Mouse (Mus musculus) liver, adult 2 months (tissue): ENCODE data around the gene Clmp. TPM values are rescaled to one million over a fixed set of nuclear protein-coding genes. Genes with fewer than 3 reads are reported as not detected.

ENCODE experiments used
- DNase-seq: peaks from one replicate; pipeline ENCODE4 v3.0.0-alpha.2; 2011; ENCODE audit warnings: low read depth, low spot score; ENCODE audit errors: extremely low read depth
- H3K27ac ChIP-seq: fragments of 200-500 bp; replicated peaks from 2 replicates; pipeline ENCODE4 v1.5.1; 2012; ENCODE audit warnings: low read depth, mild to moderate bottlenecking, control low read depth, inconsistent platforms, low read length; ENCODE audit not compliant: insufficient read depth
- H3K27me3 ChIP-seq: fragments of 200-500 bp; 2 replicates; pipeline ENCODE4 v1.6.1; 2012; ENCODE audit warnings: mild to moderate bottlenecking, moderate library complexity, low read length, inconsistent platforms; ENCODE audit not compliant: control insufficient read depth, insufficient read depth
- H3K36me3 ChIP-seq: fragments of 200-500 bp; 2 replicates; pipeline ENCODE4 v1.6.1; 2012; ENCODE audit warnings: low read length, inconsistent platforms; ENCODE audit not compliant: control insufficient read depth, insufficient read depth
- H3K4me1 ChIP-seq: fragments of 200-500 bp; 2 replicates; pipeline ENCODE4 v1.6.1; 2011; ENCODE audit warnings: low read length; ENCODE audit not compliant: control insufficient read depth, insufficient read depth
- H3K4me3 ChIP-seq: fragments of 200-500 bp; 2 replicates; pipeline ENCODE4 v1.5.1; 2011; ENCODE audit warnings: low read depth, mild to moderate bottlenecking, control low read depth, low read length, moderate library complexity; ENCODE audit not compliant: insufficient read depth
- H3K79me2 ChIP-seq: fragments of 200-500 bp; 2 replicates; pipeline ENCODE4 v1.6.1; 2012; ENCODE audit warnings: inconsistent platforms, mild to moderate bottlenecking, low read length, moderate library complexity; ENCODE audit not compliant: control insufficient read depth, insufficient read depth
- H3K9ac ChIP-seq: fragments of 200-500 bp; 2 replicates; pipeline ENCODE4 v1.6.1; 2012; ENCODE audit warnings: low read depth, mild to moderate bottlenecking, control low read depth, inconsistent platforms, low read length
- CTCF ChIP-seq: fragments of 200-500 bp; IDR thresholded peaks from 2 replicates; pipeline ENCODE4 v1.5.1; 2011; ENCODE audit warnings: low read depth, low read length, control low read depth
- POLR2A ChIP-seq: fragments of 200-500 bp; IDR thresholded peaks from 2 replicates; pipeline ENCODE4 v1.6.1; 2011; ENCODE audit warnings: low read length, control low read depth; ENCODE audit not compliant: insufficient read depth; ENCODE audit errors: extremely low read depth
- WGBS: fragments of 180-500 bp; shearing (Covaris S2); methylation state at CpG from one replicate; pipeline ENCODE4 v1.1.7; 2018; 5-methylcytosine and 5-hydroxymethylcytosine counted together
- polyA plus RNA-seq: library from polyadenylated mRNA; depleted of rRNA; stranded (reverse); fragments of >200 nt; gene quantifications from 2 replicates; pipeline ENCODE4 v1.2.3, GENCODE M21; 2012
- total RNA-seq: library from RNA; depleted of rRNA; stranded (reverse); fragments of >200 nt; gene quantifications from 2 replicates; pipeline ENCODE4 v1.2.3, GENCODE M21; 2014

Gene Clmp
- total and polyA plus RNA-seq, 2 experiments: 0.46 to 1.3 TPM

GRCm38 (mm10) chr9:40805263-40805662 lies 119.5 kb downstream of the Clmp start:
- 34% methylated on average over 2 of the region's 2 CpGs for WGBS
- peaks cover 23% of the 10 kb centered on the region for H3K4me1 ChIP-seq
- H3K9ac ChIP-seq: 0 out of 2 replicates have a peak overlapping the region, but pooled peaks have one; percentile 49
- no peak overlapping the region for H3K4me3 ChIP-seq
- H3K79me2 ChIP-seq: peaks cover 8% of the 10 kb centered on the region; the same call in 1 of the 2 replicates
- peak; percentile 73 for DNase-seq
- H3K27ac ChIP-seq: peak overlapping the region; percentile 13; the same call in 1 of the 2 replicates
- no peaks in the 10 kb centered on the region for H3K27me3 ChIP-seq
- peaks cover 41% of the 10 kb centered on the region for H3K36me3 ChIP-seq
- TF ChIP-seq POLR2A: no peak
- peak; percentile 28 for TF ChIP-seq CTCF

- Histone ChIP-seq H3K79me2 (peaks cover 2% of the 10 kb centered on the region; the same call in 1 of the 2 replicates), H3K4me3 (no peak overlapping the region), H3K27ac (peak overlapping the region; percentile 72), H3K27me3 (no peaks in the 10 kb centered on the region), H3K4me1 (peaks cover 23% of the 10 kb centered on the region), H3K36me3 (peaks cover 43% of the 10 kb centered on the region), H3K9ac (peak overlapping the region; percentile 0; the same call in 1 of the 2 replicates)
- TF ChIP-seq POLR2A: no peak
- 6% methylated on average over 5 of the region's 5 CpGs for WGBS
- peak; percentile 84 for DNase-seq
Observed at GRCm38 (mm10) chr9:40806440-40807288, 120.9 kb downstream of the Clmp start.

DNA sequence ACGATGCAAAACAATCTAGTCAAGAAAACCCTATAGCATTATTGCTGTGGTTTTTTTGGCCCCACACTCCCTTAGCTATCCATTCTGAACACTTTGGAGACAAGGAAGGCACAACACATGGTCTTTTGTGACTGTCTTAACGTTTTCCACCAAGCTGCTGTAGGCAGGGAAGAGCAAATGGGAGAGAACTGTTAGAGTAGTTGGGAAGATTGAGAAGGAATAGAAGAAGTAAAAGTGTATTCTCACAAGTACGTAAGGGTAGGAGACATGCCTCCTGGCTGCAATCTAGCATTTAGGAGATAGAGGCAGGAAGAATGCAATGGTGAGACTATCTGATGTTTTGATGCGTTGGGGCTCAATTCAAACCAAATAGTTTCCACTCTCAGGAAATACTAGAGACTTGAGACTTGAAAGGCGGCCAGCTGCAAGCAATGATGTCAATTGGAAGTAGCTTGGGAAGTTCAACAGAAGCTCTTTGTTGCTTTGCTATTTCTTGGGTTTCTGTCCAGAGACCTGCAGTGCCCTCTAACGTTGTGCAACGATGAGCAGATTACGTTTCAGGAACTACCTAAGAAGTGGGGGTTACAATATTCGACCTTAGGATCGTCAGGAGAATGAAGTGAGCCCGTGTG lies 121.6 kb downstream of the Clmp start:
- no peak overlapping the region for H3K4me3 ChIP-seq
- no peaks in the 10 kb centered on the region for H3K79me2 ChIP-seq
- H3K9ac ChIP-seq: no peak overlapping the region
- DNase-seq: peak; percentile 90
- peak overlapping the region; percentile 19; the same call in 1 of the 2 replicates for H3K27ac ChIP-seq
- H3K4me1 ChIP-seq: peaks cover 23% of the 10 kb centered on the region
- no peak for TF ChIP-seq CTCF
- 8% methylated on average over 11 of the region's 11 CpGs for WGBS
- H3K36me3 ChIP-seq: peaks cover 39% of the 10 kb centered on the region
- H3K27me3 ChIP-seq: no peaks in the 10 kb centered on the region

DNA sequence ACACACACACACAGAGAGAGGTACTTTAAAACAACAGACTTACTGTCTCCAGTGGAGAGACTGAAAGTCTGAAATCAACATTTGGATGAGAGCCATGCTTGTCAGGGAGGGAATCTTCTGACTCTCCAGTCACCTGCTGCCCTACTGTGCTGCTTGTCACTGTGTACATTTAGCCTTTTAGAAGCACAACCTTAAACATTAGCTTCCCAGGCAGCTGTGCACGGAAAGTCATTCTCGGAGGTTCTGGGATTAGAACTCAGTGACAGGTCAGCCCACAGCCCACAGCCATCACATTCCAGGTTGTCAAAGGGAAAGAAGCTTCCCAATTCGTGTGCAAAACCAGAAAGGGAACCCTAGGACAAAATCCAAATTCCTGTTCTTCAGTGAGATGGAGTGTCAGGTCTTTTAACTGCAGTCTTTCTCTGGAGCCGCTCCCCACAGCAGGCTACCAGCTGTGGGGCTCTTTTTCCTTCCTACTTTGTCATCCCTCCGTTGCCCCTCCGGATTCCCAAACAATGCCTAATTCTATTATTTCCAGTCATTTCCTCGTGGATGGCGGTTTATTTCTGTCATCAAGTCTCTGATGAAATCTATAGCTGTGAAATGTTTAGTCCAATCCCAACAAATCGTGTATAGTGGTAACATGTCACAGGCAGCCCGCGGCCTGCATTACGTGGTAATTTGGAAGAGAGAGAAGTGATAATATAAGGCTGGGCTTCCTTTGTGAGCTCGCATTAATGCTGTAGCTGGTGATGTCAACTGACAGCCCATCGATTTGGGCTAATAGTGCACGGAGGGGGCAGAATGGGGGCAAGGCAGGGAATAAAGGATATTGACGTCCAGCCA lies 122.5 kb downstream of the Clmp start:
- 55% methylated on average over 16 of the region's 16 CpGs for WGBS
- peak overlapping the region; percentile 7; the same call in 1 of the 2 replicates for H3K27ac ChIP-seq
- H3K36me3 ChIP-seq: peaks cover 34% of the 10 kb centered on the region
- TF ChIP-seq CTCF: no peak
- no peak for TF ChIP-seq POLR2A
- no peak overlapping the region for H3K9ac ChIP-seq
- no peaks in the 10 kb centered on the region for H3K79me2 ChIP-seq
- peak; percentile 79 for DNase-seq
- H3K27me3 ChIP-seq: no peaks in the 10 kb centered on the region
- no peak overlapping the region for H3K4me3 ChIP-seq
- H3K4me1 ChIP-seq: peaks cover 23% of the 10 kb centered on the region

DNA sequence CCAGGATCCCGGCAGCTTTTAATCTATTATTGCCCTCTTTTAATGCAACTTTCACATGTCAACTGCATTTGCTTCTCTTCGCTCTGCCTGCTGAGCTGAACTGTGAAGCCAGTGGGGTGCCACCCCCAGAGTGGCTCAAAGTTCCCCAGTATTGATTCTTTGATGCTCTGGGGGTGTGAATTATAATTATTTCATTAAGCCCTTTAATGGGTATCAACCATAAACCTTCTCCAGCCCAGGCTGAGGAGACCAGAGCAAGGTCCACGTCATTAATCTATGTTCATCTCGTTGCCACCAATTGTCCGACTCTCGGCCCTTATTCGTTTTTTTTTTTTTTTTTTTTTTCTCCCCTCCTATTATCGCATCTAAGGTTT lies 123.1 kb downstream of the Clmp start:
- Histone ChIP-seq H3K36me3 (peaks cover 28% of the 10 kb centered on the region), H3K79me2 (no peaks in the 10 kb centered on the region), H3K4me3 (no peak overlapping the region), H3K9ac (no peak overlapping the region), H3K27ac (no peak overlapping the region), H3K4me1 (peaks cover 21% of the 10 kb centered on the region), H3K27me3 (no peaks in the 10 kb centered on the region)
- peak; percentile 26 for DNase-seq
- TF ChIP-seq POLR2A (no peak), CTCF (no peak)
- 58% methylated on average over 8 of the region's 8 CpGs for WGBS
